Mouse (Mus musculus) heart, embryonic 14.5 days (tissue): ENCODE data around the gene Gstt2. TPM values are rescaled to one million over a fixed set of nuclear protein-coding genes. Genes with fewer than 3 reads are reported as not detected.

ENCODE experiments used
- ATAC-seq: fragments of 200-750 bp; cut with Nextera tagmentation; 2 replicates; pipeline ENCODE4 v1.8.0; 2017; ENCODE audit warnings: low read depth, moderate TSS enrichment; ENCODE audit not compliant: insufficient number of reproducible peaks, insufficient read depth, low FRiP score
- H3K27ac ChIP-seq, 2 experiments: fragments of 200-500 bp in 1 of 2; fragments of 300-500 bp in 1 of 2; sonication (generic) in 1 of 2; replicated peaks in 1 of 2; 2 replicates each; pipeline ENCODE4 v1.5.1; 2012 to 2014; ENCODE audit warnings: low read depth in 2 of 2, low read length in 2 of 2, control low read depth in 1 of 2, mild to moderate bottlenecking in 1 of 2, mixed read lengths in 1 of 2; ENCODE audit not compliant: control insufficient read depth in 1 of 2, insufficient read depth in 1 of 2
- H3K27me3 ChIP-seq: fragments of 300-500 bp; sonication (generic); 2 replicates; pipeline ENCODE4 v1.6.1; 2014; ENCODE audit warnings: mild to moderate bottlenecking, low read length, control low read depth; ENCODE audit not compliant: control insufficient read depth, insufficient read depth
- H3K36me3 ChIP-seq: fragments of 300-500 bp; sonication (generic); 2 replicates; pipeline ENCODE4 v1.6.1; 2014; ENCODE audit warnings: mild to moderate bottlenecking, control low read depth, low read length, mixed read lengths; ENCODE audit not compliant: control insufficient read depth, insufficient read depth
- H3K4me1 ChIP-seq, 2 experiments: fragments of 200-500 bp in 1 of 2; fragments of 300-500 bp in 1 of 2; sonication (generic) in 1 of 2; 2 replicates each; pipeline ENCODE4 v1.6.1; 2012 to 2014; ENCODE audit warnings: low read length in 2 of 2, control low read depth in 1 of 2, mixed read lengths in 1 of 2; ENCODE audit not compliant: control insufficient read depth in 2 of 2, insufficient read depth in 2 of 2
- H3K4me2 ChIP-seq: fragments of 300-500 bp; sonication (generic); 2 replicates; pipeline ENCODE4 v1.6.1; 2014; ENCODE audit warnings: mild to moderate bottlenecking, low read length
- H3K4me3 ChIP-seq, 2 experiments: fragments of 200-500 bp in 1 of 2; fragments of 300-500 bp in 1 of 2; sonication (generic) in 1 of 2; 2 replicates each; pipeline ENCODE4 v1.5.1; 2012 to 2014; ENCODE audit warnings: low read length in 2 of 2, mild to moderate bottlenecking in 2 of 2, control low read depth in 1 of 2, low read depth in 1 of 2, moderate library complexity in 1 of 2; ENCODE audit not compliant: control insufficient read depth in 1 of 2, insufficient read depth in 1 of 2
- H3K9ac ChIP-seq: fragments of 300-500 bp; sonication (generic); 2 replicates; pipeline ENCODE4 v1.6.1; 2014; ENCODE audit warnings: mild to moderate bottlenecking, low read length
- H3K9me3 ChIP-seq: fragments of 300-500 bp; sonication (generic); 2 replicates; pipeline ENCODE4 v1.6.1; 2016; ENCODE audit warnings: low read length, control low read depth; ENCODE audit not compliant: control insufficient read depth
- WGBS: fragments of 180-500 bp; shearing (Covaris S2); extraction: QIAGEN DNeasy Blood & Tissue Kit; methylation state at CpG from one replicate; pipeline ENCODE4 v1.1.7; 2014; 5-methylcytosine and 5-hydroxymethylcytosine counted together
- polyA plus RNA-seq: library from polyadenylated mRNA; unstranded; fragments of >200 nt; fragmentation: Nextera tagmentation; extraction: Ambion mirVana; gene quantifications from 2 replicates; pipeline ENCODE4 v1.2.1, GENCODE M21; 2014

Gstt2 gene
- polyA plus RNA-seq, 1 experiment from 2014 or later: 13.5 TPM

DNA sequence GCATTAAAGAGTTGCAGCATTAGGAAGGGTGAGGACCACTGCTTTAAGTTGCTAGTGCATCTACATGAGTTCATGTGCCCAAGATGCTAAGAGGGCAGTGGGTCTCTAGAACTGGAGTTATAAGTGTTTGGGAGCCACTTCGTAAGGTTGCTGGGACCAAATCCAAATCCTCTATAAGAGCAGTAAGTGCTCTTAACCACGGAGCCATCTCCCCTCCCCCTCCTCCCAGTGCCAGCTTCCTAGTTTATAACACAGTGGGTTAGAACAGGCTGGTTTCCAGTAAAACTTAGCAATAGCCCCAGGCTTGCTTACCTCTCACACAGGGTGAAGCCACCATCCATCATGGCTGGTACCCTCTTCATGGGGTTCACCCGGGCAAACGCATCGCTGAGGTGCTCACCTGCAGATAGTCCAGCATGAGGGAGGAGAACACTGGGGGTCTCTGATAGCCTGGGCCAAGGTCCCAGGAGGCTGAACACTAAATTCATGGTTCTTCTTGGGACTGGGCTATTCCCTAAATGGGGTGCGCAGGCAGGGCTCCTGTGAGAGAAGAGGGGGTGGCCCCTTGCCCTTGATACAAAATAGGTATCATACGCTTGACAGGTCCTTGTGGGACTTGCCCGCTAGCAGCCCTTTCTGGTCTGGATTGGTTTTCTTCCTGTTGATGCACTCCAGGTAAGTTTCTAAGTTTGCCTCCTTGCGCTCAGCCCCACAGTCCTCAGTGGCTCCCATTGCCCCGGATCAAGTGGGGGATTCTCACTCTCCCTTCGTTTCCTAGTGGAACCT is 40.3 kb downstream of the Gstt2 start:
- H3K9me3 ChIP-seq: no peaks in the 10 kb centered on the region
- H3K4me3 ChIP-seq: peak overlapping the region in 1 of 2 experiments; percentile 51; a peak in 2 of 4 replicates
- peaks cover 8 to 12% of the 10 kb centered on the region in 2 experiments; a peak in 3 of 4 replicates for H3K4me1 ChIP-seq
- WGBS: 28% methylated on average over 11 of the region's 11 CpGs
- H3K27me3 ChIP-seq: no peaks in the 10 kb centered on the region
- H3K4me2 ChIP-seq: peak overlapping the region; percentile 86
- no peak for ATAC-seq
- H3K36me3 ChIP-seq: no peaks in the 10 kb centered on the region
- H3K27ac ChIP-seq: no peak overlapping the region
- peak overlapping the region; percentile 64 for H3K9ac ChIP-seq

DNA sequence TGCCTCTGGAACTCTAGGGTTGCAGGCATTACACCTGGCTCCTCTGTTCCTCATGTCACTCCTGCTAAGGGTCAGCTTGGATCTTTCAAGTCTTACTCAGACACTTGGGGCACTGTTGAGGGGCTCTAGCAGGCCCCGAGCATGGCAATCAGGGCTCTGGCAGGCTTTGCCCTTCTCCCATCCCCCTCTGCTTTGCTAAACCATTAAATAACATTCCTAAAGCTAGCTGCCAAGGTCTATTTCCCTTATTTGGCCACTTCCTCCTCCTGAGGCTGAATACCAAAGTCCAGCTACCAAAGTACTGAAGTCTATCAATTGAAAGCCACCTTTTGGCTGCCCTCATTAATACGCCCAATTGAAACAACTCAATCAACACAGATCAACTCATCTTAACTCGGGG is 42.3 kb downstream of the Gstt2 start:
- Histone ChIP-seq H3K9ac (no peak overlapping the region), H3K27me3 (no peaks in the 10 kb centered on the region), H3K9me3 (no peaks in the 10 kb centered on the region), H3K27ac (no peak overlapping the region), H3K4me3 (no peak overlapping the region), H3K4me2 (no peak overlapping the region), H3K36me3 (no peaks in the 10 kb centered on the region), H3K4me1 (peaks cover 8 to 12% of the 10 kb centered on the region in 2 experiments; a peak in 3 of 4 replicates)
- WGBS: 29% methylated on average over 3 of the region's 3 CpGs
- no peak for ATAC-seq

DNA sequence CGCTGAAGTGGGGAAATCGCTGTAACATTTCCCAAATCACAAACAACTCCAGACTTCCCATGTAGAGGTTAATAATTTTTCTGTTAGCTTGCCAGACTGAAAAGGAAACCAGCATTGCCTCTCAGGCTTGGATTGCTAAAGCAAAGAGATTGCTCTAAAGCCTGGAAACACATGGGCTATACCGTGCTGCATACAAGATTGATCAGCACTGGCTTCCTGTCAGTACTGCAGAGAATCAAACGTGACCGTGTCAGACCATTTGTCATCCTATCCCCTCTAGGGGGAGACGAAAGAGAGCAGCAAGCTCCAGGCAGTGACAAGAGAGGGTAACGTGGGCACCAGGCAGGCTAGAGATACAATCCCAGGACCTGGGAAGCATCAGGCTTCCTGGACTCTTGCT is 46.5 kb downstream of the Gstt2 start:
- ATAC-seq: no peak
- H3K4me2 ChIP-seq: no peak overlapping the region
- H3K27ac ChIP-seq: no peak overlapping the region
- H3K9ac ChIP-seq: no peak overlapping the region
- no peak overlapping the region for H3K4me3 ChIP-seq
- no peaks in the 10 kb centered on the region for H3K36me3 ChIP-seq
- H3K27me3 ChIP-seq: no peaks in the 10 kb centered on the region
- H3K4me1 ChIP-seq: peaks cover 3 to 5% of the 10 kb centered on the region in 2 experiments; a peak in 3 of 4 replicates
- whole genome bisulfite sequencing: 20% methylated on average over 7 of the region's 7 CpGs
- H3K9me3 ChIP-seq: no peaks in the 10 kb centered on the region

DNA sequence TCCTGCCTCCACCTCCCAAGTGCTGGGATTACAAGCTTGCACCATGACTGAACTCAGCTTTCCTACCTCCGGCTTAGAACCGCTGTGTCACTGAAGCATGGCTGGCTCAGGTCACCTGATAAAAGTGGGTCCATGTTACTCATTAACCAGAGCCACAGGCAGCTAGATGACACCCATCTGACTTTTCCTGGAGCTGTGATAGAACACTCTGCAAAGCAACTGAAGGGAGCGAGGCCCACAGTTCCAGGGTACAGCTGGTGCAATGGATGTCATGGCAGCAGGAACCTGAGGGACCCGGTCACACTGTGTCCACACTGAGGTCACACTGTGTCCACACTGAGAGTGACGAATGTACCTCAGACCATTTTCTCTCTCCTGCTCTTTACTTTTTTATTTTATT is 47.4 kb downstream of the Gstt2 start:
- Histone ChIP-seq H3K4me2 (no peak overlapping the region), H3K4me1 (peaks cover 2 to 3% of the 10 kb centered on the region in 2 experiments; a peak in 3 of 4 replicates), H3K27me3 (no peaks in the 10 kb centered on the region), H3K27ac (no peak overlapping the region), H3K9ac (no peak overlapping the region), H3K4me3 (no peak overlapping the region), H3K9me3 (no peaks in the 10 kb centered on the region), H3K36me3 (no peaks in the 10 kb centered on the region)
- no peak for ATAC-seq
- WGBS: 89% methylated on average over 5 of the region's 5 CpGs

DNA sequence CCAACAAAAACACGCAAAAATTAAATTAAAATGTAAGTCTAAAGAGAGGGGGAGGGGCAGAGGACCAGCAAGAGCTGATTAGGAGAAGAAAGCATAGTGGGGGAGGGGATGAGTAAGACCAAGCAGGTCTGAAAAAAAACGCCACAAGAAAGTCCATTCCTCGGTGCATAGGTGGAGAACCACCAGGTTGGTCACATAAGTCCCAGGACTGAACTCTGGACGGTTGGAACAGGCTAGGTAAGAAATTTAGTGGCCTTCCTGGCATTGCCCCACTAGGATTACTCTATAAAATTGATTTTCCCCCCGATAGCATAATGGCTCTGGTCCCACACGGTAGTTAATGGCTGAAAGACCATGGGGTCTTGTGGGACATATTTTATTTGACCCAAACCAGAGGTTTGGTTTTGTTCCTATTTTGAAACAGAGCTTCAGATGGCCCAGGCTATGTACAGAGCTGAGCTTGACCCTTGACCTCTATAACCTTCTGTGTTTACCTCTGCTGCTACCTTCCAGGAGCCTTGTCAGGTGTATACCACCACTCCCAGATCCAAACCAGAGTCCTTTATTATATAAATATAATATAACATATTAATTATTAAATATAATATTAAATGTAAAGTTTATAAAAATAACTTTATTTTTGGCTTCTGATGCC is 48.0 kb downstream of the Gstt2 start:
- no peak overlapping the region for H3K4me2 ChIP-seq
- no peak overlapping the region for H3K4me3 ChIP-seq
- H3K27ac ChIP-seq: no peak overlapping the region
- no peaks in the 10 kb centered on the region for H3K36me3 ChIP-seq
- H3K9ac ChIP-seq: no peak overlapping the region
- WGBS: 71% methylated on average over 6 of the region's 6 CpGs
- H3K4me1 ChIP-seq: no peaks in the 10 kb centered on the region
- H3K9me3 ChIP-seq: no peaks in the 10 kb centered on the region
- ATAC-seq: no peak
- no peaks in the 10 kb centered on the region for H3K27me3 ChIP-seq

DNA sequence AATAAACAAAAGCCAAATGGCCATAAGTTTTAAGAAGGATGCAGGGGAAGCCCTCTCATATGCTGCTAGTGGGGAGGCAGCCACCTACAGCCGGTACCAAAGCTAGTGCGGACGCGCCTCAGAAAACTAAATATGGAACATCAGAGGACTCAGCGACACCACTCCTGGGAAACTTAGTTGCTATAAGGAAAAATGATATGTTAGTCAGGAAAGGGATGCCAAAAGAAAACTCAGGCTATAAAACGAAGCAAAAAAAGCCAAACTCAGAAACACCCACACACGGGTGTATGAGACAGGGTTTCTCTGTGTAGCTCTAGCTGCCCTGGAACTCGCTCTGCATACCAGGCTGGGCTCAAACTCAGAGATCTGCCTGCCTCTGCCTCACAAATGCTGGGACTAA is 48.9 kb downstream of the Gstt2 start:
- no peak for ATAC-seq
- Histone ChIP-seq H3K36me3 (no peaks in the 10 kb centered on the region), H3K9me3 (no peaks in the 10 kb centered on the region), H3K4me2 (no peak overlapping the region), H3K9ac (no peak overlapping the region), H3K27ac (no peak overlapping the region), H3K27me3 (no peaks in the 10 kb centered on the region), H3K4me3 (no peak overlapping the region), H3K4me1 (no peaks in the 10 kb centered on the region)
- 92% methylated on average over 8 of the region's 8 CpGs for WGBS

DNA sequence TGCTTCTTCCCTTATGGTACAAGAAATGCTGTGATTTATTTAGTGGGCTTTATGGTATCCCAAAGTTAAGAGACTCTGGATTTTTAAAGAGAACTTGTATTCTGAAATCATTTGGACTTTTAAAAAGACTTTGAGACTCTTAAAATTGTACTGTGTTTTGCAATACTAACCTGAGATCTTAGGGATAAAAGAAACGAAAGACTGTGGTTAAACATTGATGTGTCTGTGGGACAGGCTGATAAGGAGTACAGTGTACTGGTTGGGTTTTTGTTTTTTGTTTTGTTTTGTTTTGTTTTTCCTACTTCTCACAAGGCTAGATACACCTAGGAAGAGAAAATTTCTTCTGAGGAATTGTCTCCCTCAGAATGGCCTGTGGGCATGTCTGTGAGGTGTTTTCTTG is 51.8 kb downstream of the Gstt2 start:
- Histone ChIP-seq H3K4me2 (no peak overlapping the region), H3K9ac (no peak overlapping the region), H3K27me3 (no peaks in the 10 kb centered on the region), H3K9me3 (no peaks in the 10 kb centered on the region), H3K4me3 (no peak overlapping the region), H3K4me1 (peaks cover 4 to 7% of the 10 kb centered on the region in 2 experiments; a peak in 2 of 4 replicates), H3K36me3 (no peaks in the 10 kb centered on the region), H3K27ac (no peak overlapping the region)
- WGBS: 57% methylated on average over 1 of the region's 1 CpGs
- no peak for ATAC-seq
